In the genomic region with DNA sequence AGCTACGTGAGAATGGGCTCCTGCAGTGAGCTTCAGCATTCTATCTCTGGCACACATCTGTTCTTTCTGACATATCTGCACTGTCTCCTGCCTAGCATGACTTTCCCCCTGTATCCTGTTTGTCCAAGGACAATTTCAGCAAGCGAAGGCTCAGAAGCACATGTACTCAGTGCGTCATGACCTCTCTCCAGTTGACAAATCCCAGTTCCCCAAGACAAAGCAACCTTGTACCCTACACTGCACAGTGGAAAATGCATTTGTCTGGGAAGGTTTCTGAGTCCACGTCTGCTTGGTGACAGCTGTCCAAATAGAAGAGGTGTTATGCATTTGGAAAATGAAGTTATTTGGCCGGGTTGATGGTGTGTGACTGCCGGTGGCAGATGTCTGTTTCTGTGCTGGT, we compare ENCODE assay signal across 24 mouse cellular contexts.
DNase-seq lines count a peak whose midpoint lies in the region; ATAC-seq and TF ChIP-seq lines count a peak whose summit lies in the region.
"Had no signal": no experiment of that assay in that cellular context is flagged by ENCODE, and none has a peak within 500 bp of the region (broad histone marks: within the 10 kb centered on the region; RNA-seq: fewer than 3 reads in every experiment).

No protein-coding gene starts in this region.

- H3K9me3 ChIP-seq in heart, embryonic 11.5 days (replicated peaks; ENCODE audit: control insufficient read depth, low read length), result no peaks in the 10 kb centered on the region
- H3K9me3 ChIP-seq in heart, embryonic 10.5 days, result no peaks in the 10 kb centered on the region
- H3K9me3 ChIP-seq in heart, embryonic 14.5 days (ENCODE audit: control insufficient read depth, low read length), result no peaks in the 10 kb centered on the region
- no peaks in the 10 kb centered on the region for H3K9me3 ChIP-seq in heart, embryonic 16.5 days (replicated peaks; ENCODE audit: control insufficient read depth, low read length)
- no peaks in the 10 kb centered on the region for H3K9me3 ChIP-seq in lung, embryonic 14.5 days (ENCODE audit: low read depth, low read length)
- H3K9me3 ChIP-seq: embryonic facial prominence, embryonic 10.5 days; embryonic facial prominence, embryonic 12.5 days; forebrain, embryonic 13.5 days had no signal

- H3K4me2 ChIP-seq in heart, embryonic 11.5 days, result no peak overlapping the region
- H3K4me2 ChIP-seq in heart, embryonic 14.5 days (ENCODE audit: low read length), result no peak overlapping the region
- no peak overlapping the region for H3K4me2 ChIP-seq in heart, embryonic 16.5 days (ENCODE audit: low read depth, low read length)
- H3K4me2 ChIP-seq in lung, embryonic 14.5 days, result no peak overlapping the region
- H3K4me2 ChIP-seq: embryonic facial prominence, embryonic 12.5 days; forebrain, embryonic 13.5 days had no signal

- no peaks in the 10 kb centered on the region for H3K36me3 ChIP-seq in heart, embryonic 11.5 days (ENCODE audit: control insufficient read depth, insufficient read depth, low read length)
- H3K36me3 ChIP-seq in heart, embryonic 10.5 days, result no peaks in the 10 kb centered on the region
- no peaks in the 10 kb centered on the region for H3K36me3 ChIP-seq in heart, embryonic 14.5 days (ENCODE audit: control insufficient read depth, insufficient read depth, low read length)
- H3K36me3 ChIP-seq in heart, embryonic 16.5 days (ENCODE audit: control insufficient read depth, insufficient read depth), result no peaks in the 10 kb centered on the region
- no peaks in the 10 kb centered on the region for H3K36me3 ChIP-seq in lung, embryonic 14.5 days (ENCODE audit: insufficient read depth)
- H3K36me3 ChIP-seq: embryonic facial prominence, embryonic 10.5 days; embryonic facial prominence, embryonic 12.5 days; G1E had no signal

- DNase-seq in heart, embryonic 10.5 days (ENCODE audit: low spot score), result no peak
- no peak for DNase-seq in heart, postnatal 10 days
- no peak for DNase-seq in heart, postnatal 25 days (ENCODE audit: low spot score)
- peak; percentile 0 for DNase-seq in lung, embryonic 14.5 days
- no peak for DNase-seq in lung, postnatal 36 days
- DNase-seq: adrenal gland, adult 8-10 months; adrenal gland, postnatal 14 days; adrenal gland, postnatal 36 days; B cell, adult 2 months; cerebellum, adult 11-12 months; cerebellum, adult 2 months; cerebellum, adult 9-10 months; cerebellum, postnatal 10 days; cerebellum, postnatal 25 days had no signal

- no peaks in the 10 kb centered on the region for H3K4me1 ChIP-seq in heart, embryonic 11.5 days (ENCODE audit: control insufficient read depth, insufficient read depth, low read length)
- H3K4me1 ChIP-seq in heart, embryonic 10.5 days, result no peaks in the 10 kb centered on the region
- H3K4me1 ChIP-seq in heart, embryonic 14.5 days (ENCODE audit: control insufficient read depth in 2 of 2, insufficient read depth in 2 of 2, low read length in 2 of 2), result no peaks in the 10 kb centered on the region
- no peaks in the 10 kb centered on the region for H3K4me1 ChIP-seq in heart, embryonic 16.5 days (ENCODE audit: control insufficient read depth, insufficient read depth, low read length)
- no peaks in the 10 kb centered on the region for H3K4me1 ChIP-seq in lung, embryonic 14.5 days (ENCODE audit: insufficient read depth)
- H3K4me1 ChIP-seq: embryonic facial prominence, embryonic 10.5 days; embryonic facial prominence, embryonic 12.5 days; forebrain, embryonic 13.5 days had no signal

- intact Hi-C loops in heart, postnatal 10 days (cut with DNase I), result no loop called here
- intact Hi-C loops in heart, postnatal 25 days (cut with DNase I), result no loop called here

- ATAC-seq in heart, embryonic 11.5 days (replicated peaks; ENCODE audit: insufficient number of reproducible peaks, low FRiP score, low TSS enrichment), result peak; percentile 62; the same call in 1 of the 2 replicates
- peak; percentile 75 for ATAC-seq in heart, embryonic 14.5 days (ENCODE audit: insufficient number of reproducible peaks, insufficient read depth, low FRiP score, low read depth)
- ATAC-seq in heart, embryonic 16.5 days (replicated peaks; ENCODE audit: extremely low read depth, insufficient read depth, low FRiP score), result 0 out of 2 replicates have a peak, but pooled peaks have one; percentile 37
- no peak for ATAC-seq in lung, embryonic 14.5 days (ENCODE audit: insufficient read depth)
- ATAC-seq: activated CD4-positive, CD25-positive, alpha-beta regulatory T cell, adult 4 months; CD4-positive, CD25-positive, alpha-beta regulatory T cell, adult 4 months; forebrain, embryonic 13.5 days; Patski had no signal

- no peak overlapping the region for H3K27ac ChIP-seq in heart, embryonic 11.5 days (ENCODE audit: low read depth, low read length)
- no peak overlapping the region for H3K27ac ChIP-seq in heart, embryonic 10.5 days
- H3K27ac ChIP-seq in heart, embryonic 14.5 days (replicated peaks in 1 of 2; ENCODE audit: control insufficient read depth in 1 of 2, insufficient read depth in 1 of 2, low read depth in 2 of 2, low read length in 2 of 2), result 0 out of 4 replicates have a peak overlapping the region, but pooled peaks of 1 of the 2 experiments have one; percentile 12
- H3K27ac ChIP-seq in heart, embryonic 16.5 days (ENCODE audit: low read length), result no peak overlapping the region
- no peak overlapping the region for H3K27ac ChIP-seq in lung, embryonic 14.5 days (ENCODE audit: low read depth)
- H3K27ac ChIP-seq: embryonic facial prominence, embryonic 10.5 days; embryonic facial prominence, embryonic 12.5 days; forebrain, embryonic 13.5 days had no signal

- H3K4me3 ChIP-seq in heart, embryonic 11.5 days (ENCODE audit: low read depth, low read length), result no peak overlapping the region
- no peak overlapping the region for H3K4me3 ChIP-seq in heart, embryonic 10.5 days
- no peak overlapping the region for H3K4me3 ChIP-seq in heart, embryonic 14.5 days (ENCODE audit: control insufficient read depth in 1 of 2, insufficient read depth in 1 of 2, low read depth in 1 of 2, low read length in 2 of 2)
- no peak overlapping the region for H3K4me3 ChIP-seq in heart, embryonic 16.5 days (ENCODE audit: low read length)
- H3K4me3 ChIP-seq in lung, embryonic 14.5 days (ENCODE audit: low read depth, low read length), result no peak overlapping the region
- H3K4me3 ChIP-seq: embryonic facial prominence, embryonic 10.5 days; embryonic facial prominence, embryonic 12.5 days; forebrain, embryonic 13.5 days had no signal

- TF ChIP-seq CTCF in lung, embryonic 14.5 days (IDR thresholded peaks at IDR 0.05; ENCODE audit: low read depth), result no peak

- 49% methylated on average over 6 of the region's 6 CpGs for WGBS in heart, embryonic 11.5 days (ENCODE audit: insufficient replicate concordance)
- WGBS in heart, embryonic 10.5 days, result 52% methylated on average over 6 of the region's 6 CpGs
- WGBS in heart, embryonic 14.5 days, result 40% methylated on average over 6 of the region's 6 CpGs
- 43% methylated on average over 6 of the region's 6 CpGs for WGBS in heart, embryonic 16.5 days
- WGBS in lung, embryonic 14.5 days, result 44% methylated on average over 6 of the region's 6 CpGs

- H3K27me3 ChIP-seq in heart, embryonic 11.5 days (ENCODE audit: control insufficient read depth, insufficient read depth, low read length), result no peaks in the 10 kb centered on the region
- no peaks in the 10 kb centered on the region for H3K27me3 ChIP-seq in heart, embryonic 10.5 days (ENCODE audit: insufficient read depth, poor library complexity, severe bottlenecking)
- H3K27me3 ChIP-seq in heart, embryonic 14.5 days (ENCODE audit: control insufficient read depth, insufficient read depth, low read length), result no peaks in the 10 kb centered on the region
- no peaks in the 10 kb centered on the region for H3K27me3 ChIP-seq in heart, embryonic 16.5 days (ENCODE audit: control insufficient read depth, insufficient read depth, low read length)
- no peaks in the 10 kb centered on the region for H3K27me3 ChIP-seq in lung, embryonic 14.5 days (ENCODE audit: insufficient read depth, low read length)
- H3K27me3 ChIP-seq: embryonic facial prominence, embryonic 12.5 days; forebrain, embryonic 13.5 days; Patski had no signal

- H3K9ac ChIP-seq in heart, embryonic 11.5 days (ENCODE audit: low read depth, low read length), result no peak overlapping the region
- no peak overlapping the region for H3K9ac ChIP-seq in heart, embryonic 14.5 days (ENCODE audit: low read length)
- H3K9ac ChIP-seq in heart, embryonic 16.5 days (ENCODE audit: low read length), result no peak overlapping the region
- no peak overlapping the region for H3K9ac ChIP-seq in lung, embryonic 14.5 days
- H3K9ac ChIP-seq: embryonic facial prominence, embryonic 12.5 days; forebrain, embryonic 13.5 days had no signal
